In genomic region chr19:47369008-47369407, GRCm38 (mm10) we compare ENCODE assay signal across 16 mouse cellular contexts.
DNase-seq lines count a peak whose midpoint lies in the region; ATAC-seq and TF ChIP-seq lines count a peak whose summit lies in the region.
"Had no signal": no experiment of that assay in that cellular context is flagged by ENCODE, and none has a peak within 500 bp of the region (broad histone marks: within the 10 kb centered on the region; RNA-seq: fewer than 3 reads in every experiment).

No protein-coding gene starts in this region.

- H3K4me3 ChIP-seq in gastrocnemius, adult 2 months: no peak overlapping the region
- H3K4me3 ChIP-seq in heart, embryonic 16.5 days (ENCODE audit: low read length): no peak overlapping the region
- H3K4me3 ChIP-seq in liver, embryonic 13.5 days (replicated peaks): no peak overlapping the region
- no peak overlapping the region for H3K4me3 ChIP-seq in liver, embryonic 12.5 days
- H3K4me3 ChIP-seq in liver, postnatal 0 days (ENCODE audit: low read depth, low read length): no peak overlapping the region
- H3K4me3 ChIP-seq: hindbrain, embryonic 13.5 days had no signal

- ATAC-seq in heart, embryonic 16.5 days (replicated peaks; ENCODE audit: extremely low read depth, insufficient read depth, low FRiP score): no peak
- ATAC-seq in liver, embryonic 13.5 days (ENCODE audit: low read depth): 0 out of 2 replicates have a peak, but pooled peaks have one; percentile 22
- ATAC-seq in liver, embryonic 12.5 days: no peak
- ATAC-seq in liver, postnatal 0 days: peak; percentile 86
- ATAC-seq: CD4-positive, CD25-positive, alpha-beta regulatory T cell, adult 4 months; forebrain, embryonic 16.5 days; Patski had no signal

- TF ChIP-seq EP300 in liver, postnatal 0 days (IDR thresholded peaks at IDR 0.05; ENCODE audit: low read depth): no peak

- no peak for TF ChIP-seq CTCF in gastrocnemius, adult 2 months (IDR thresholded peaks at IDR 0.05)
- TF ChIP-seq CTCF in liver, postnatal 0 days (IDR thresholded peaks at IDR 0.05; ENCODE audit: low read depth): peak; percentile 20; the same call in 1 of the 2 replicates

- peak overlapping the region; percentile 43 for H3K27ac ChIP-seq in gastrocnemius, adult 2 months
- H3K27ac ChIP-seq in heart, embryonic 16.5 days (ENCODE audit: low read length): peak overlapping the region; percentile 66
- peak overlapping the region; percentile 7; the same call in 1 of the 2 replicates for H3K27ac ChIP-seq in liver, embryonic 13.5 days
- H3K27ac ChIP-seq in liver, embryonic 12.5 days: no peak overlapping the region
- peak overlapping the region; percentile 29; the same call in 1 of the 2 replicates for H3K27ac ChIP-seq in liver, postnatal 0 days (ENCODE audit: low read depth)
- H3K27ac ChIP-seq: hindbrain, embryonic 13.5 days had no signal

- H3K9me3 ChIP-seq in heart, embryonic 16.5 days (replicated peaks; ENCODE audit: control insufficient read depth, low read length): 0 out of 2 replicates have a peak, but pooled peaks cover 3% of the 10 kb centered on the region
- H3K9me3 ChIP-seq in liver, embryonic 13.5 days (replicated peaks): no peaks in the 10 kb centered on the region
- no peaks in the 10 kb centered on the region for H3K9me3 ChIP-seq in liver, embryonic 12.5 days (replicated peaks)
- no peaks in the 10 kb centered on the region for H3K9me3 ChIP-seq in liver, postnatal 0 days (ENCODE audit: low read length)
- H3K9me3 ChIP-seq: hindbrain, embryonic 13.5 days had no signal

- WGBS in heart, embryonic 16.5 days: 41% methylated on average over 3 of the region's 3 CpGs
- 54% methylated on average over 3 of the region's 3 CpGs for WGBS in liver, embryonic 13.5 days (ENCODE audit: insufficient replicate concordance)
- WGBS in liver, embryonic 12.5 days (ENCODE audit: insufficient replicate concordance): 64% methylated on average over 3 of the region's 3 CpGs
- 51% methylated on average over 3 of the region's 3 CpGs for WGBS in liver, postnatal 0 days (ENCODE audit: insufficient replicate concordance)

- intact Hi-C loops in gastrocnemius, adult 2 months (cut with DNase I): no loop called here

- peaks cover 21% of the 10 kb centered on the region for H3K4me1 ChIP-seq in heart, embryonic 16.5 days (ENCODE audit: control insufficient read depth, insufficient read depth, low read length)
- peaks cover 29% of the 10 kb centered on the region for H3K4me1 ChIP-seq in liver, embryonic 13.5 days (replicated peaks)
- peaks cover 32% of the 10 kb centered on the region for H3K4me1 ChIP-seq in liver, embryonic 12.5 days
- no peaks in the 10 kb centered on the region for H3K4me1 ChIP-seq in liver, postnatal 0 days (ENCODE audit: insufficient read depth)

- no peak overlapping the region for H3K9ac ChIP-seq in heart, embryonic 16.5 days (ENCODE audit: low read length)
- H3K9ac ChIP-seq in liver, embryonic 13.5 days: no peak overlapping the region
- H3K9ac ChIP-seq in liver, embryonic 12.5 days: no peak overlapping the region
- H3K9ac ChIP-seq in liver, postnatal 0 days (replicated peaks): no peak overlapping the region
- H3K9ac ChIP-seq: hindbrain, embryonic 13.5 days had no signal

- H3K27me3 ChIP-seq in heart, embryonic 16.5 days (ENCODE audit: control insufficient read depth, insufficient read depth, low read length): no peaks in the 10 kb centered on the region
- H3K27me3 ChIP-seq in liver, embryonic 13.5 days: no peaks in the 10 kb centered on the region
- H3K27me3 ChIP-seq in liver, embryonic 12.5 days (replicated peaks): no peaks in the 10 kb centered on the region
- no peaks in the 10 kb centered on the region for H3K27me3 ChIP-seq in liver, postnatal 0 days (ENCODE audit: insufficient read depth, low read length)
- H3K27me3 ChIP-seq: hindbrain, embryonic 13.5 days; Patski had no signal

- H3K36me3 ChIP-seq in heart, embryonic 16.5 days (ENCODE audit: control insufficient read depth, insufficient read depth): peaks cover 1% of the 10 kb centered on the region; the same call in 1 of the 2 replicates
- peaks cover 7% of the 10 kb centered on the region; the same call in 1 of the 2 replicates for H3K36me3 ChIP-seq in liver, embryonic 13.5 days
- peaks cover 10% of the 10 kb centered on the region; the same call in 1 of the 2 replicates for H3K36me3 ChIP-seq in liver, embryonic 12.5 days
- H3K36me3 ChIP-seq in liver, postnatal 0 days (replicated peaks; ENCODE audit: insufficient read depth, low read length): no peaks in the 10 kb centered on the region; the same call in 1 of the 2 replicates
- H3K36me3 ChIP-seq: hindbrain, embryonic 13.5 days had no signal

- no peak overlapping the region for H3K4me2 ChIP-seq in heart, embryonic 16.5 days (ENCODE audit: low read depth, low read length)
- H3K4me2 ChIP-seq in liver, embryonic 13.5 days: no peak overlapping the region
- H3K4me2 ChIP-seq in liver, embryonic 12.5 days: no peak overlapping the region
- no peak overlapping the region for H3K4me2 ChIP-seq in liver, postnatal 0 days (ENCODE audit: low read depth, low read length)
- H3K4me2 ChIP-seq: hindbrain, embryonic 13.5 days had no signal

- no peak for DNase-seq in gastrocnemius, adult 2 months
- no peak for DNase-seq in gastrocnemius, postnatal 25 days
- DNase-seq in heart, adult 9 months (ENCODE audit: low spot score in 2 of 2): no peak
- DNase-seq in liver, embryonic 13.5 days: no peak
- peak; percentile 35 for DNase-seq in liver, postnatal 0 days
- DNase-seq: adrenal gland, postnatal 10 days; cerebellum, postnatal 10 days; lung, postnatal 10 days; midbrain, embryonic 14.5 days; thymus, postnatal 14 days had no signal

Comparison
In these comparisons a context has a peak if more than half of its experiments do, and no peak if none do; other contexts are left out.
1. ATAC-seq: peak in liver, embryonic 13.5 days (single experiment) and liver, postnatal 0 days (single experiment); none in heart, embryonic 16.5 days (single experiment) and liver, embryonic 12.5 days (single experiment).